Mouse (Mus musculus): ENCODE data around the gene Ube2d3.
A peak's percentile ranks its signal among the peaks of the same experiment; 100 is the strongest.

Gene Ube2d3

DNA sequence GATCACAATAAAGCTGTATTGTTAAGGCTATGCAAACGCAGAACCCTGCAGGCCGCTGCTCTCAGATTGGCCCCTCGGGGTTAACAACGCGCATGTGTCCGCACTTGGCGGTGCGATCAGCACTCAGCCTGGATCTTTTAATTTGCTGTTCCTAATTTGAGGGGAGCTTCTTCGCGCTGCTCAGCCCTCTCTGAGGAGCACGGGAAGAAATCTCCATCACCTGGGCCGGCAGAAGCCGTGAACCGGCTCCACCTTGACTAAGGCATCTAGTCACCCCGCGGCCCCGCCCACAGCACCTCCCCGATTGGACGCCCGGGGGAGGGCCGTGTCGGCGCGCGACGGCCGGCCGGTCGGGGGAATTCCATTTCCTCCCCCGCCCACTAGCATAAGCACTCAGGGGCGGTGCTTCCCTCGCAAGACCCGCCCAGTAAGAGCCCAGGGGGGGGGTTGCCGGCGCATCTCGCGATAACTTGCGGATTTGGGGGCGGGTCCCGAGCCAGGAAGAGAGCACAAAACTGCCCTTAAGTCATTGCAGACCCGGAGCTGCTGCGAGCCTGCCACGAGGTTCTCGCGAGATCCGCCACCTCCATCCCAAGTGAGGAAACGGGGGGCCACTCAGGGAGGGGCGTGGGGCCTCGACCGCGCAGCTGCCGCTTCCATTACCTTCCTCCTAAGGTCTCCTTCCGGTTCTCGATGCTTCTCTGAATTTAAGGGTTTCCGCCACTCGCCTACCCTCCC lies at the start of gene Ube2d3:
Gene Ube2d3, plus strand, starts transcription at position 392 of the 738 bp plus-strand sequence.
- peak; percentile 100 for DNase-seq (ENCODE audit: low read depth, low spot score)

DNA sequence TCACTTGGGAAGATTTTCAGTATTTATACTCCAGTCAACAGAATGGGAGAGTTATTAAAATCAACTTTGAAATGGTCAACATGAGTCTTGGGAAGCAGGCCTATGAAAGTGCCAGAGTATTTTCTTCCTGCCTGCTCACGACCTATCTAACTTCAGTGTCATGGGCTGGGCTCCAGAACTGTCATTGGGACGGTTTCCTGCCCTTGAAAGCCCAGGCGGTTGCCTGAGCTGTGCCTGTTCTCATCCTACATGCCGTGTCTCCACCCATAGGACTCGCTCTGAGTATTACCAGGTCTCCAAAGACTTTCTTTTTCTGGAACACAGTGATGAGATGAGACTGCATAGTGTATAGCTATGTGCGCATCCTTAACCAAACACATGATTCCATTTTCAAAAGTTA lies 44.8 kb upstream of the Ube2d3 start:
- no peak for DNase-seq (ENCODE audit: low read depth, low spot score)

DNA sequence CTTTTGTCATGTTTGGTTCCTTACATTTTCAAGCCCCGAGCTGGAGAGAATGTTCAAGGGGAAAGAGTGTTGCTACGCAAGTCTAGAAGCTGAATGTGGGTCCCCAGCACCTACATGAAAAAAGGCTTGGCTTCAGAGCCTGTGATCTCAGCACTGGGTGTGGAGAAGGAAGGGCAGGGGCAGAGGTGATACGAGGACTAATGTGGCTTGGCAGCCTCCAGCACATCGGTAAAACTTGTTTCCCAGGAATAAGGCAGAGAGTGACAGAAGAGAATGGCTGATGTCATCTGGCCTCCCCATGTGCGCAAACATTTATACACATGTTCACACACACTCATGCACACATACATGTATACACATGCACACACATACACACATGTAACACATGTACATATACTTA lies 42.9 kb upstream of the Ube2d3 start:
- no peak for DNase-seq (ENCODE audit: low read depth, low spot score)

DNA sequence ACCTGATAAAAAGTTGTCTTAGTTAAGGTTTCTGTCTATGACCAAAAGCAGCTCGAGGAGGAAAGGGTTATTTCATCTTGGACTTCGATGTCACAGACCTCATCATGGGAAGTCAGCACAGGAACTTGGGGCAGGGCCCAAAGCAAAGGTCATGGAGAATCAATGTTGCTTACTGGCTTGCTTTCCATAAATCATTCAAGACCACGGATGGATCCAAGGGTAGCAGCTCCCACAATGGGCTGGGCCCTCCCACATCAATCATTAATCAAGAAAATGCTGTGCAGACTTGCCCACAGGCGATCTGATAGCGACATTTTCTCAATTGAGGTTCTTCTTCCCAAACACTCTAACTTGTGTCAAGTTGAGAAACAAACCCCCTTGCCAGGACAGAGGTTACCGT lies 41.9 kb upstream of the Ube2d3 start:
- no peak for DNase-seq (ENCODE audit: low read depth, low spot score)

DNA sequence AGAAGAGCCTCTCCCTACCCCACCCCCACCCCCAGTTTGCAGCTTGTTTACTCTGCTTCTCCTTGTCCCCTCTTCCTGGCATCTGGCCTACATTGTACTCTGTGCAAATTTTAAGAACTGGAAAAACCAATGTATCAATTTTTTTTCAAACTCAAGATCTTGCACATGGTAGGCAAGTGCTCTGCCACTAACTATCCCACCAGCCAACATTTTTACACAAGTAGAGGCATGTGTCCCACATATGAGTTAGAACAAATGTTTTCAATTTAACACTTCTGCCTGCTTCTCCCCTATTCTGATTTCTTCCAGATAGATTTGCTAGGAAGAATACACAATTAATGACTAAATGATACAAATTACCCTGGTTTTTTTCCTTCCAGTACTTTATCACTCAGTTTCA lies 40.8 kb upstream of the Ube2d3 start:
- no peak for DNase-seq (ENCODE audit: low read depth, low spot score)

DNA sequence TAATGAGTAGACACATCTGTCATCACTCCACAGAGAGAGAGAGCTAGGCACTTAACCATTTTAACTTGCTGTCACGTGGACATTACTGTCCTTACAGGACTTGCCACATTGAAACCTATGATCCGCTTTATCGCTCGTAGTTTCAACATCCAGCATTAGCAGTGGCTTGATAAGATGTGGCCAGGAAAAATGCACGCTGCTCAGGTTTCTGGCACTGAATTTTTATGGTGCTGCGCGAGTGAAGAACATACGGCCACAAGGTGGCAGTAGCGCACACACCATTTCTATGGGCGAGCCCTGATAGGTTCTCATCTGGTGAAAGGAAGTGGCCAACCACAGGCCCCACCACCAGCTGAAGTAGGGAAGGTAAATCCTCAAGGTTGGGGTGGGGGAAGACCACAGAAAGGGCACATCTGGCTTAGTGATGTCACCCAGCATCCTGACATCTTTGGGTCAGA lies 35.7 kb upstream of the Ube2d3 start:
- DNase-seq (ENCODE audit: low read depth, low spot score): peak; percentile 91

DNA sequence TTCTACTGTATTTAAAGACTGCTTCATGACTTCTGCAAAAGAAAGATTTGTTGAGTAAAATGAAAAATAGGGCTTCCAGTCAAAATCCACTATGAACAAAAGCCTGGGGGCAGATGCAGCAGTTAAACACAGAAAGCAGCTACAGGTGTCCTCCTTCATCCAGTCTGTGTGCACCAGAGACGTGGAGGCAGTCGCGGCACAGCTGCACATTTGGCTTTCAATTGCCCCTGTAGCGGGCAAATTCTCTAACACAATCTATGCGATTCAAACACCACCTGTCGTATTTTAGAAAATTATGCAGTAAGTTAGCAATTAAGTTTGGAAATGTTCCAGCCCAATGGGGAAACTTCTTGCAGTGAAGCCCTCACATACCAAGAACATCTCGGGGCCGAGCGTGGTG lies 34.7 kb upstream of the Ube2d3 start:
- peak; percentile 34 for DNase-seq (ENCODE audit: low read depth, low spot score)

DNA sequence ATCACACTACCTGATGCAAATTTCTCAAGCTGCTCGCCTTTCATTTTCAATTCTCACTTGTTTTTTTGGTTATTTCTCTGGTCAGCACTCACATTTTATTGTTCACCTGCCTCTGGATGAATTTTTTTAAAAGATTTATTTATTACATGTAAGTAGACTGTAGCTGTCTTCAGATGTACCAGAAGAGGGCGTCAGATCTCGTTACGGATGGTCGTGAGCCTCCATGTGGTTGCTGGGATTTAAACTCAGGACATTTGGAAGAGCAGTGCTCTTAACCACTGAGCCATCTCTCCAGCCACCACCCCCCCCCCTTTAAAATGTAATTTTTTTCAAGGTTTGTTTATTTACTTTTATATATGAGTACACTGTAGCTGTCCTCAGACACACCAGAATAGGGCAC lies 34.1 kb upstream of the Ube2d3 start:
- peak; percentile 49 for DNase-seq (ENCODE audit: low read depth, low spot score)

DNA sequence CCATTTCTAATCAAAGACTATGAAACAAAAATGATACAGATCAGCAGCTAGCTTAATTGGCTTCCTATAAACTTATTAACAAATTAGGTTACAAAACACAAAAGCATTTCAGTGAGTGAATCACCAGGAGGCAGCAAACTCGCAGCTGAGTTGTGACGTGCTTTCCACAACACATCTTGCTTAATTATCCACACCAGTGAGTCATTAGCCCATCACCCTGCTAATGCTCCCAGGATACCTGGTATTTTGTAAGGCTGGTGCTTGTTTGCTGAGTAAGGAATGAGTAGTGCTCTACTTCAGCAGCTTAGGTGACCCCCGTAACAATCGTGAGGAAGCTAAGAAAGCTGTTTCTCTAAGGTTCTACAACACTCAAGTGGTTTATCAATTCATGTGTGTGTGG lies 33.4 kb upstream of the Ube2d3 start:
- no peak for DNase-seq (ENCODE audit: low read depth, low spot score)

DNA sequence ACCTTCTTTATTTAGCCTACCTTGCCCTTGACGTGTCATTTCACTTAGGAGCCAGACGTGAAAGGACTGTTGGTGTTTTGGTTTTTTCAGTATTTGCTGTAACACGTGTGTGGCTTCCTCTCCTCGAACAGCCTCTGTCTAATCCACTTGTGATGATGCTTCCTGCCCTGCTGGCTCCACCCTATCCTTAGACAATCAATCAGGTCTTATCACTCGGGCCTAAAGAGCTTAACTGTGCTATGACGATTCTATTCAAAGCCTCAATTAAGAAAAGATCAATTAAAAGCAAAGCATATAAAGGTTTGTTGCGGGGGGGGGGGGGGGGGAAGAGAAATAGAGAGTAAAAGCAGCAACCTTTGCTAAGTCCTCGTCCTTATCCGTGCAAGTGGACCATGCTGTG lies 30.6 kb upstream of the Ube2d3 start:
- no peak for DNase-seq (ENCODE audit: low read depth, low spot score)

DNA sequence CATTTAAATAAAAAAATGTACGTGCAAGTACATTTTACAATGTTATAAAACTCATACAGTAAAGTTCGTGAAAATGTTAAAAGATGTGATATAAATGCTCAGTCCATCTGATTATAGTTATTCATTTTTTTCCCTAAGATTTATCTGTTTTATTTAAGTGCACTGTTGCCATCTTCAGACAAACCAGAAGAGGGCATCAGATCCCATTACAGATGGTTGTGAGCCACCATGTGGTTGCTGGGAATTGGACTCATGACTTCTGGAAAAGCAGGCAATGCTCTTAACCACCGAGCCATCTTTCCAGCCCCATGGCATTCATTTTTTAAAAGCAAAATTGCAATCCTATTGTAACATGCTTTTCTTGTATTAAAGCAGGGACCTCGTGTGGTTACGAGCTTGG lies 28.7 kb upstream of the Ube2d3 start:
- DNase-seq (ENCODE audit: low read depth, low spot score): peak; percentile 46

DNA sequence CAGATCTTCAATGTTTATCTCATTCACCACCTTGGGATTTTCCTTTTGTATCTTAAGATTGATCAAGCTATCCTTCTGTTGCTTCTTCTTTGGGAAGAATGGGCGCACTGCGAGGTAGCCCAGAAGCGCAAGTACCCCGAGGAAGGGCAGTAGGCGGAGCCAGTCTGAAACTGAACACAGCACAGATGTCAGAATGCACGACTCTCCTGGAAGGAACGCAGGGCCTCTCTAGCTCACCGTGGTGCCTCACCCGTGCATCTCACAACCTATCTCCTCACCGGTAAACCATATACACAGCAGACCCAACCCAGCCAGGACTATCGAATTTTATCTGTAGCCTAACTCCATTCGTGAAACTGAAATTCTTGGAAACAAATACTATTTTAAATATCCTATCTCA lies 26.9 kb upstream of the Ube2d3 start:
- DNase-seq (ENCODE audit: low read depth, low spot score): peak; percentile 38

DNA sequence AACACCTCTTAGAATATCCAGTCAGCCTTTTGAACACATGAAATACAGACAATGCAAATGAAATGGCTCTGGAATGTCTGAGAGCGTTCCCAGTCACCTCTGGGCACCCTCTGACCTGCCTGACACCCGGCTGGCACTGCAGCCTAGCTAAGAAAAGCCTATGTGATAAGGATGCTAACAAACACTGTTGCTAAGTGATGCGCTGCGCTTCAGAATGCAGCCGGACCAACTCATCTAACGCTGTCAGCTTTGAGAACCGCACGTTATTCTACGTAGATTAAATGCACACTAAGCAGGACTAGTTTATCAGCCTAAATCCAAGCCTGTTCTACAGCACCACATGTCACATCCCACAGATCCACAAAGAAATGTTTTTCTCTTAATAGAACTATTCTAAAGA lies 26.1 kb upstream of the Ube2d3 start:
- DNase-seq (ENCODE audit: low read depth, low spot score): no peak

DNA sequence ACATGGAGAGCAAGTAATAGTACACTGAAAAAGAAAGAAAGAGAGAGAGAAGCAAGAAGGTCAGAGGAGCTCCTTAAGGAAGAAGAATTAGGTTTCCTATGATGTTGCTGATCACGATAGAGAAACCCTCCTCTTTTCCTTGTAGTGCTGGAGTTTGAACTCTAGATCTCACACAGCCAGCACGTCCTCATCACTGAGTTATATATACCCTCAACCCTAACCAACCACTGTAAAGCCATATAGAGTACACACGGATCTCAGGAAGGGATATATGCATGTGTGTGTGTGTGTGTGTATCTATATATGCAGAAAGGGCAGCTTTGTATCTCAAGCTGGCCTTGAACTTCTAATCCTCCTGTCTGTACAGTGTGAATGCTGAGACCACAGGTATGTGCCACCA lies 20.7 kb upstream of the Ube2d3 start:
- no peak for DNase-seq (ENCODE audit: low read depth, low spot score)

DNA sequence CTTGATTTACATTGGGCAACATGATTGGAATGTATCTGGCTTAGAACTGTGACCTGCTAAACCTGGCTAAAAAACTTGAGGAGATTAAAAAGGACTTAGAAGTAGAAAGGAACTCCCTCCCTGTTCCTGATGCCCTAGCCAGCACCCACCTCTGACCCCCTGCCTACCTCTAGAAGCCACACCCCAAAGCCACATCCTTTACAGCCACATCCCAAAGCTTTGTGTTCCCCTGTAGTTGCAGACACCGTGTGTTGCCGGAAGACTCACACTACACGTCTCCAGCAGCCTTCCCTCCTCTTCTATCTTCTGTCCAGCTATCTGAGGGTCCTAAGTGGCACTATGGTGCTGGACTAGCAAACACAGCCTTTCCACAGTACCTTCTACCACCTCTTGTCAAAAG lies 20.1 kb upstream of the Ube2d3 start:
- DNase-seq (ENCODE audit: low read depth, low spot score): no peak

DNA sequence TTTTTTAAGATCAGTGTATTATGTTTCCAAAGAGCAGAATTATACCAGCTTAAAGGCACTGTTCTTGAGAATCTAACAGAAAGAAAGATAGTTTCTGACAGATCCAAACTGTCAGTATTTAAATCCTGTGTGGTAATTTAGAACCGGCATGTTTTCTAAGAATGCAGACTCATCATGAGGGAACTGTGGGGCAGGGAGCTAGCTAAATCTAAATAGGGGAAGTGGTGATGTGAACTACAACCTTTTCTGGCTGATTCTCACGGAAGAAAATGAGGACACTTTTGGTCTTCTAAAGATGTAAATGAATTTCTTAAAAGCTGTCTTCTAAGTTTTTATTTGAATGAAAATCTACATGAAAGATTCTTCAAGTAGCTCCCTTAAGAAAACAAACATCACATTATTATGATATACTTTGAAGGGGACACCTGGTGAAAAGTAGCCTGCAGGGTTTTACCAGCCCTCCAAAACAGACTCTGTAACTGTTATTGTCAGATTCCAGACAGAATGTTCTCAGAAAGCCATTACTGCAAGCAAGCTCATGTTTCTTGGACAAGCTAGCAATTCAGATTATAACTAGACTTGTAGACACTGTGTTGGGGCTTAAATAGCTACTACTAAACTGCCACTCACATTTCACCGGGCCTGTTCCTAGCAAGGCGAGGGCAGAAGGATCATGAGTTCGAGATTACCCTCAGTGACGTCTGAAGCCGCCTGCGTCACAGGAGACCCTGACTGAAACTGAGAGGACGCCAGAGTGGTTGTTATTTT lies 17.2 kb upstream of the Ube2d3 start:
- no peak for DNase-seq (ENCODE audit: low read depth, low spot score)

DNA sequence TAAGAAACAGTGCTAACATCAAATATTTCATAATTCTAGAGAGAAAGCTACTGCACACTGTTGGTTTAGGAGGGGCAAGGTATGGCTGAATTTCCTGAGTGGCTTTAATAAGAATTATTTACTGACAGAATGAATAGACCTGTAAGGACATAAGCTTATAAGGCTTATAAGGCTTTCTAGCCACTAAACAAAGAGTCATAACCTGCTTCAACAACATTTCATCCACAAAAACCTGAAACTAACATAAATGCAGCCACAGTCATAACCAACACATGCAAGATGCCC lies 16.7 kb upstream of the Ube2d3 start:
- no peak for DNase-seq (ENCODE audit: low read depth, low spot score)

DNA sequence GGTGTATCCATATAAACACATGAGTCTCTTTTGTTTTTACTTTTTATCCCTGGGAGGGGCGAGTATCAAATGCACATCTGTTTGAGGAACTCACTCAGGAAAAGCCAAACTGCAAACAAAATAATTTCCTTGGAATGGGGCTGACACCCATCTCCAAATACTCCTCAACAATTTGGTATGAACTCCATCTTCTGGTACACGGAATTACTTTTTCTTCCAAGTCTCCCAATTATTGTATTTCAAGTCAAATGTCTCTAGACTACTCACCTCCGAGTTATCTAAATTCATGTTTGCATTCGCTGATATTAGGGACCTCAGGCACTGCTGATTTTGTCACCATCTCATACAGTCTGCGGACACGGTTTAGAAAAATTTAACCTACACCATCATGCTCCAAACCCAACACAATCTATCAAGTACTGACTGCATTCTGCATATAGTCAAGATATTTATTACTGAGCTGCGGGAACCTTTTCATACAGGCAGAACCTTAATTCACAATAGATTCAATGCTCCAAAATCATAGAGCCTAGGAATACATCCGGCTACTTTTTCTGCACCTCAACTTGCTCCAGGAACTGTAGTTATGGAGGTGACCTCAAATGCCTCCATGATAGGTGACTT lies 15.6 kb upstream of the Ube2d3 start:
- DNase-seq (ENCODE audit: low read depth, low spot score): no peak

DNA sequence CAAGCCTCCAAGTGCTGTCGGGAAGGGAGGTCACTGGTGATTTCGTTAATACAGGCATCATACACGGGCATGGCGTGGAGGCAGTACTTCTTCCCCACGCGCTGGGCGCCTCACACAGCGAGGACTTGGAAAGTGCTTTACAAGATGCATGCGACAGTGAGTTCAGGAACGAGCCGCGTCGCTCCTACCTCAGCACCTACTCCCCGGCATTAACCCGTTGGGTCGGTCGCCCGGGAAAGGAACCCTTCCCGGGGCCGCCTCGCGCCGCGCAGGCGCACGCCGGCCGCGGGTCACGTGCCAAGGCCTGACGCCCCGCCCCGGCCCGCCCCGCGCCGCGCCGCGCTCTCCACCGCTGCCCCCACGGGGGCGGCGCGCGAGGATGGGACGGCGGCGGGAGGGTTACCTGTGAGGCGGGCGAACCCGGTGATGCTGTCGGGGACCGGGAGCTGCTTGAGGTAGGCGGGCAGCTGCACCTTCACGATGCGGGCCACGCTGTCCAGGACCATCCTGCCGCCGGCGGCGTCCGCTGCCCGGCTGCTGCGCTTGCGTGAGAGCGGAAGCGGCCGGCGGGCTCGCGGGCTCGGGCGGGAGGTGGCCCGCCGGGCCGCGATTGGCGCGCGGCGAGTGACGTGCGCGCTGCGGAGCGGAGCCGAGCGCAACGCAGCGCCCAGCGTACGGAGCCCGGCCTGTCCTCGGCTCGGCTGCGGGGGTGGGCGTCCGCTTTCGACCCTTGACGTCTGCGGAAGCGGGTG lies 14.9 kb upstream of the Ube2d3 start:
- DNase-seq (ENCODE audit: low read depth, low spot score): peak; percentile 90

DNA sequence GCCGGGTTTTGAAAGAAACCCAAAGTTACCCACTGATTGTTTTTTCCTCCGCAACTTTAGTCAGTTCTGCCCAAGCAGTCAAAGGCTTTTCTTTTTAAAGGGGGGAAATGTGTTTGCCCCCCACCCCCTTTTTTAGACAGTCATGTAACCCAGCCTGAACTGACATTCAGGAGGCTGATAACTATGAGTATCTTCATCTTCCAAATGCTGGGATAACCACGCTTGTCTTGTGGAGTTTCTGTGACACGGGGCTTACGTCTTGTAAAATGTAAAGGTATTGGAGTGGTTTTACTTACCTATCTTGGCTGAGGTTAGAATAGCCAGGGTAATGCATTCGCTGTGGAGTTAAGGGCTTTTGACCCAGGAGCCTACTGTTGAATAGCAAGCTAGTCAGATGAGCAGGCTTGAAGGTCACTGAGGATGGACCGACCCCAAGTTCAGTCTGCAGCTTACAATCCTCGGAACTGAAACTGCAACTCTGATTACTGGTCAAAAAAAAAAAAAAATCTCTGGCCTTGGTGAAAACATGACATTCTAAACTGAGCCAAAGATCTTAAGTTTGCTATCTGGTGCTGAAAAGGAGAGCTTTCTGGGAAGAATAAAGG lies 14.2 kb upstream of the Ube2d3 start, which contains the start of gene Cisd2:
Gene Cisd2, minus strand, starts transcription at position 318 of the 605 bp plus-strand sequence.
- no peak for DNase-seq (ENCODE audit: low read depth, low spot score)

DNA sequence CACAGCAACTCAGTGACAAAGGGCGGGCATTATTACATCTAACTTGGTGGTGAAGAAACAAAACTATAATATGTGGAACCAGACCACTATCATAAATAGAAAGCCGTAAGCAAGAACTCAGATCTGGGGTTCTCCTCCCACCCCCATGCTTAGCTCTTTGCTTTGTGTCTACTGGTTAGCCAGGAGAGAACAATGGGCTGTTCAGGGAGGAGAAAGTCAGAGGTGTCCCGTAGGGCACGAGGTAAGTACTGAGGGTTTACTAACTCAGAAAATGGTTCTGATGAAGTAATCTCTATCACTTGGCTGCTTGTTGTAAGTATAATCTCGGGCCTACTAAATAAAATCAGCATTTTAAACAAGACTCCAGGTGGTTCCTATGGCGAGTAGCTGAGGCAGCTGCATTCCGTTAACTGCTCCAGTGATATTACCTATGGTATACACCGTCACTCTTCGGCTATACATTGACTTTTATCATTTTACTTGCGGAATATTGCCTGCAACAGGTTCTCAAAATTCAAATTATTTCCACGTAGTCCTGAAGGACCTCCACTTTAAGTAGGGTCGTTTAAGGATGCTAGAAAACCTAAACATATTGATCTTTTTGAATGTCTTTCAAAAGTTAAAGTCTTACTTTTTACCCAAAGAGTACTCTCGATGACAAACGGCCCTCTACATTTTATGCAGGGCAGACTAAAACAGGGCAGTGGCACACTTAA lies 890 bp upstream of the Ube2d3 start:
- DNase-seq (ENCODE audit: low read depth, low spot score): peak; percentile 20
